Mouse (Mus musculus) heart, embryonic 10.5 days (tissue): ENCODE data around the gene Cnot6l. TPM values are rescaled to one million over a fixed set of nuclear protein-coding genes. Genes with fewer than 3 reads are reported as not detected.

Experiments
- DNase-seq: peaks from one replicate; pipeline ENCODE4 v3.0.0-alpha.2; 2017; ENCODE audit warnings: low spot score
- H3K27ac ChIP-seq: fragments of 300-500 bp; sonication (generic); 2 replicates; pipeline ENCODE4 v1.5.1; 2016; ENCODE audit warnings: mild to moderate bottlenecking
- H3K27me3 ChIP-seq: fragments of 300-500 bp; sonication (generic); 2 replicates; pipeline ENCODE4 v1.6.1; 2016; ENCODE audit warnings: mild to moderate bottlenecking; ENCODE audit not compliant: poor library complexity, insufficient read depth, severe bottlenecking
- H3K36me3 ChIP-seq: fragments of 300-500 bp; sonication (generic); 2 replicates; pipeline ENCODE4 v1.6.1; 2016; ENCODE audit warnings: mild to moderate bottlenecking, moderate library complexity
- H3K4me1 ChIP-seq: fragments of 300-500 bp; sonication (generic); 2 replicates; pipeline ENCODE4 v1.6.1; 2016; ENCODE audit warnings: mild to moderate bottlenecking
- H3K4me3 ChIP-seq: fragments of 300-500 bp; sonication (generic); 2 replicates; pipeline ENCODE4 v1.5.1; 2016; ENCODE audit warnings: mild to moderate bottlenecking, moderate library complexity
- H3K9me3 ChIP-seq: fragments of 300-500 bp; sonication (generic); 2 replicates; pipeline ENCODE4 v1.6.1; 2016; ENCODE audit warnings: mild to moderate bottlenecking, moderate library complexity
- WGBS: fragments of 180-500 bp; shearing (Covaris S2); methylation state at CpG from one replicate; pipeline ENCODE4 v1.1.7; 2016; 5-methylcytosine and 5-hydroxymethylcytosine counted together
- polyA plus RNA-seq: library from polyadenylated mRNA; unstranded; fragments of >200 nt; fragmentation: Nextera tagmentation; extraction: Ambion mirVana; gene quantifications from 2 replicates; pipeline ENCODE4 v1.2.1, GENCODE M21; 2016

Gene Cnot6l
- polyA plus RNA-seq, 1 experiment from 2014 or later, result 12.4 TPM

- Histone ChIP-seq H3K36me3 (no peaks in the 10 kb centered on the region), H3K4me3 (no peak overlapping the region), H3K27me3 (no peaks in the 10 kb centered on the region), H3K27ac (no peak overlapping the region), H3K9me3 (no peaks in the 10 kb centered on the region), H3K4me1 (no peaks in the 10 kb centered on the region)
- DNase-seq, result no peak
- WGBS, result 66% methylated on average over 1 of the region's 1 CpGs
Measured at GRCm38 (mm10) chr5:96034101-96034500, 129.9 kb downstream of the Cnot6l start.

DNA sequence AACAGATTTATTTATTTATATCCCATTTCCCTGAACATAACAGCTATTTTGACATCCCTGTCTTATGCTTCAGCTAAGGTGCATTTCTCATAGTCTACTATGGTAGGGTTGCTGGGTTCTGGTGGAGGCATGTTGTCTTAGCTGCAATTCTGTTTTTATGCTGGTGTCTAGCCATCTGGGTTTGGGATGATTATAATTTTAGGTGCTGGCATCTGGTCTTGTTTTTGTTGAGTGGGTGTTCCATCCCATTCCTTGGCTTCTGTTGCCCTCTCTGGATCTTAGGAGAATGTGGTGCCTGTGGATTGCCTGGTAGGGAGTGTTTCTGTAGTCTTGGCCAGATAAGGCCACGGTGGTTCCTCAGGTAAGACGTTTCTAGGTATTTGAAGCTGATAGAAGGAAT, 134.2 kb downstream of the Cnot6l start:
- Histone ChIP-seq H3K27me3 (no peaks in the 10 kb centered on the region), H3K4me1 (no peaks in the 10 kb centered on the region), H3K27ac (no peak overlapping the region), H3K9me3 (no peaks in the 10 kb centered on the region), H3K4me3 (no peak overlapping the region), H3K36me3 (no peaks in the 10 kb centered on the region)
- DNase-seq, result no peak
- WGBS, result 81% methylated on average over 2 of the region's 2 CpGs

Other genes with a start within 250 kb of the Cnot6l start
- gene Cxcl13, start 207.2 kb downstream of the Cnot6l start, polyA plus RNA-seq, result 0.70 and 6.5 TPM in 2 replicates
- 23.2 and 23.9 TPM in 2 replicates for gene Mrpl1, start 45.3 kb upstream of the Cnot6l start, polyA plus RNA-seq
- 18.7 and 26.9 TPM in 2 replicates for gene Fras1, start 209.8 kb upstream of the Cnot6l start, polyA plus RNA-seq